Mouse (Mus musculus) heart, postnatal 14 days (tissue): ENCODE measurements around the gene Camkv. TPM values are rescaled to one million over a fixed set of nuclear protein-coding genes. Genes with fewer than 3 reads are reported as not detected.

Experiments used
- DNase-seq, 2 experiments: peaks; one replicate each; pipeline ENCODE4 v3.0.0; 2021 to 2022
- intact Hi-C: fragments of 180-260 bp; cut with DNase I; formaldehyde crosslinking; loops from one replicate; pipeline ENCODE4 v1.15.1; 2025
- long read RNA-seq, 2 experiments: library from polyadenylated mRNA; stranded (forward); transcript quantifications; one replicate each; pipeline ENCODE4 v2.0.0; 2021
- total RNA-seq, 2 experiments: library from RNA; stranded (reverse); gene quantifications; 2 replicates each; pipeline ENCODE4 v1.2.3; 2021

Gene Camkv
- total RNA-seq, result under 1 TPM in 1 of 2 experiments, not detected in 1; 0.27 TPM
- long read RNA-seq, experiment 1, result 0 reads
- long read RNA-seq, experiment 2, result 0 reads

DNA sequence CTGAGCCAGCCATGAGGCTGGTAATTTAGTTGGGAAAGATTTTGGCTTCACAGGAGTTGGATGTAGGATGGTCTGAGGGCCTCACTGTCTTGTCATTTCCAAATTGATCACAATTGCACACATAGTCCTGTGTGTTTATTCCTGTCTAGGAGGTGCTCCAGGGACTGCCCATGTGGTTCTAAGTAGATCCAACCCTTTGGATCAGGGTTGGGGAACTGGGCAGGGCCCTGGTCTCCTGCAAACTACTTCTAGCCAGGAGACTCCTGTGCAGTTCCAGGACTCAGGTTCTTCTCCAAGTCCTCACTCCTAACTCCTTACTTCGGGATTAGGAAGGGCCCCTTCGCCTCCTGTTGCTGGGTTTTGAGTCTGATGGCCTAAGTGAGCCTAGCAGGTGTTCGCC, at the start of gene Camkv:
Gene Camkv, plus strand, starts transcription at position 301 of the 400 bp plus-strand sequence.
- intact Hi-C loops, result no loop called here
- no peak for DNase-seq

DNA sequence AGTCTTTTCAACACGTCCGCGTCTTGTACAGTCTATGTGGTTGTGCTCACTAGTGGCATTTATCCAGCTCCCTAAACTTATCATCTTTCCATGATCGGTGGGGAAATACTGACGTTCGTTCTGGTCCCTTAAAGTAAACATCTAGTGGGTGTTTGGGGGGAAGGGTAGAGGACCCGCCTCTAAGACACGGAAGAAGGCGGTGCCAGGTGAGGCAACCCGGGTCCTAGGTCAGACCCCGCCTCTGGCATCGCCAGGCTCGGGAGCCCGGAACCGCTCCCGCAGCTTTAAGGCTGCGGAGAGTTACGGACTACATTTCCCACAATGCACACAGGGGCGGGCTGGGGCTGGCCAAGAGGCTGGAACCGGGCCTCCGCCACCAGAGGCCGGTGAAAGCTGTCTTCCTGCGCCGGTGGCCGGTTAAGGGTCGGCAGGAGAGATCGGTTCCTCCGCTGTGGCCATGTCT, 47.6 kb upstream of the Camkv start, which contains the start of gene Mon1a:
Gene Mon1a, plus strand, starts transcription at position 348 of the 463 bp plus-strand sequence.
- intact Hi-C loops, result no loop called here
- peak; percentile 85 to 86 for DNase-seq

DNA sequence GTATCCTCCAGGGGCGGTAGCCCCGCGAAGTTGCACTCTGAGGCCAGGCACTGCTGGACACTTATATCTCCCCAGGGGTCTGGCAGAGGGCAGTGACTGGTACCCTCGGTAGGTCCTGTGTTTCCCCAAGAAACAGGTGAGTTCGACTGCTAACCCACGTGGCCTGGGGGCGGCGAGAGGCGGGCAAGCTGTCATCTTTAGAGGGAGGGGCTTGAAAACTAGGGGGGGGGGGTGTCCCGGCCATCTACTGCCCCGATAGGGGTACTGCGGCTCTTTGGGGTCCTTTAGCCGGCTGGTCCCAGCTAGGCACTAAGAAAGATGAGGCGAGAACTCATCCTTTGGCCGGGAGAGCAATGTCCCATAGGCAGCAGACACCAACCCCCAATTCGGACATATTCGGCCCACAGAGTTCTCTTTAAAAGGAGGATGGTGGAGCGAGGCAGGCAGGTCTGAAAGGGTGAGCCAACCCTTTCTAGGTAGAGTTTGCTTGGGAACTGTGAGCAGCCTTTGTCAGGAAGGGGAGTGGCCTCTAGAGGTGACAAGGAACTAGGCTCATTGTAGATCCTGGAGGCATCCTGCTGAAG, 47.1 kb upstream of the Camkv start:
- no peak for DNase-seq
- intact Hi-C loops, result no loop called here

DNA sequence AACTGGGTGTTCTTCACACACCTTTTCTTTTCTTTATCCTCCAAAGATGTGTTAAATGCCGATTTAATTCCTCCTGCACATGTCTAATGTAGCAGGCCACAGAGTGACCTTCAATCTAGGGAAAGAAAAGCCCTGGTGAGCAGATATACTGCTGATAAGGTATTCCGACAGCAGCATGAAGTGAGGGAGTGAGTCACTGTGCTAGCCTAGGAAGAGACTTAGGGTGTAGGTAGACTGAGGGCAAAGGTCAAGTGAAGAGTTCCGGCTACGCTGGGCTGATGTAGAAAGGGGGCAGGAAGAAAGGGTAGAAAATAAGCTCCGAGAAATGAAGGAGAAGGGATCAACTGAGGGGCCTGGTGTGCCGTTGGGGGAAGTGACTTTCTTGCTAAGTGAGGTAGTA, 45.2 kb upstream of the Camkv start:
- intact Hi-C loops, result no loop called here
- DNase-seq, result no peak

DNA sequence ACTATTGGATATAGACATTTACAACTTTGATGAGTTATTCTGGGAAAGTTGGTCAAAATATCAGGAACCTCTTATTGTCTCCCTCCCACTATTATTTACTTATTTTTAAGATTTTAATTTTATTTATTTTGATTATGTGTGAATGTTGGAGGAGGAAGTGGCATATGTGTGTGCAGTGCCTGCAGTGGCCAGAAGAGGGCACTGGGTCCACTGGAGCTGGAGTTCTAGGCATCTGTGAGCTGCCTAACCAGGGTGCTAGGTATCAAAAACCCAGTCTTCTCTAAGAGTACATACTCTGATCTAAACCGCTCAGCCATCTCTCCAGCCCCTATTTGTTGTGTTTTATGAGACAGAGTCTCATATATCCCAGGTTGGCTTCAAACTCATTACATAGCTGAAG, 44.5 kb upstream of the Camkv start:
- DNase-seq, result no peak
- intact Hi-C loops, result no loop called here

DNA sequence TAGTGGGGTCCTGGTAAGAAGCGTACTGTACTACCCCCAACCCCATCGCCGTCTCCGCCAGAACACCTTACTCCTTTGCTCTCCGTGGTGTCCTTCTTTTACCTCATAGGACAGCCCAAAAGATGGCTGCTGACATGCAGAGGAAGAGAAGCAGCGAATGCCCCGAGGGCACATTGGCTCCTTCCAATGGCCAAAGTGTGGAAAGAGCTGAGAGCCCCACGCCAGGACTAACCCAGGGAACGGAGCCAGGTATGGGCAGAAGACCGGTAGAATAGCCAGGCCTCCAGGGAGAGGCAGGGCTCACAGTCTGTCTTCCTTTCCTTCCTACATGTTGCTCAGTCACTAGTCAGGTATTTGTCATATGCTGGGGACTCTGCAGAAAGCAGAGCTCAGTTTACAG, 36.9 kb upstream of the Camkv start:
- DNase-seq, result no peak
- intact Hi-C loops, result no loop called here

DNA sequence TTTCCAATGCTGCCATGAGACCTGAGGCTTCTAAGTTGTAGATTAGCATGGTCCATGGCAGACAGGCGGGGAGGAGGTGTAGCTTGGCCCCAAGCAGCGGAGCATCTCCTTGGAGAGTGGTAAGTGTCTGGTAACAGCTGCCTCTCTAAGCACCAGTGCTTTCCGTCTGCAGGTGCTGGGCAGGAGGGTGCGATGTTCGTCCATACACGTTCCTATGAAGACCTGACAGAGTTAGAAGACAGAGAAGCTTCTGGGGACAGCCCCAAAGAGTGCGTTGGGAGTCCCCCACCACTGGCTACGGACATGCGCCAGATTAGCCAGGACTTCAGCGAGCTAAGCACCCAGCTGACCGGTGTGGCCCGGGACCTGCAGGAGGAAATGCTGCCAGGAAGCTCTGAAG, 35.6 kb upstream of the Camkv start:
- intact Hi-C loops, result loop anchor here (5.0 to 10.0 kb wide), 2 partner anchors 152 to 395 kb away; partner anchors contain the start of genes Amigo3, Amt and Nicn1
- no peak for DNase-seq

DNA sequence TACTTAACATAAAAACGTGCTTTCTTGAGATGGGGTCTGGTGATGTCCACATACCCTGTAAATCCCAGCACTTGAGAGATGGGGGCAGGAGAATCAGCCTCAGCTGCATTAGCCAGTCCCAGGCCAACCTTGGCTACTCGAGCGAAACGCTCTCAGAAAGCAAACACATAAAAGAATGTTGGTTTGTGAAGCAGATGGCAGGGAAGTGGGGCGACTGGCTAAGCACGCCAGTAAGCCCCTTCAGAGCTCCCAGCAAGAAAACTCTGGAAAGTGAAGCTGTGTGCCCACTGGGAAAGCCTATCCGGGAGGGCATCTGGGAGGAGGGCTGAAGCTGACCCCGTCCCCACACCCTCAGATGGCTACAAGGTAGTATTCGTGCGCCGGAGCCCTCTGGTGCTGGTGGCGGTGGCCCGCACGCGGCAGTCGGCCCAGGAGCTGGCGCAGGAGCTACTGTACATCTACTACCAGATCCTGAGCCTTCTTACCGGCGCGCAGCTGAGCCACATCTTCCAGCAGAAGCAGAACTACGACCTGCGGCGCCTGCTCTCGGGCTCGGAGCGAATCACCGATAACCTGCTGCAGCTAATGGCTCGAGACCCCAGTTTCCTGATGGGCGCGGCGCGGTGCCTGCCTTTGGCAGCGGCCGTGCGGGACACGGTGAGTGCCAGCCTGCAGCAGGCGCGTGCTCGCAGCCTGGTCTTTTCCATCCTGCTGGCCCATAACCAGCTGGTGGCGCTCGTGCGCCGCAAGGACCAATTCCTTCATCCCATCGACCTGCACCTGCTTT, 34.4 kb upstream of the Camkv start:
- DNase-seq, result peak; percentile 26 to 41

DNA sequence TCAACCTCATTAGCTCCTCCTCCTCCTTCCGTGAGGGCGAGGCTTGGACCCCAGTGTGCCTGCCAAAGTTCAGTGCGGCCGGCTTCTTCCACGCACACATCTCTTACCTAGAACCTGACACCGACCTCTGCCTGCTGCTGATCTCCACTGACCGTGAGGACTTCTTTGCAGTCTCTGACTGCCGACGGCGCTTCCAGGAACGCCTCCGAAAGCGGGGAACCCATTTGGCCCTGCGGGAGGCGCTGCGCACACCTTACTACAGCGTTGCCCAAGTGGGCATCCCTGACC, 33.9 kb upstream of the Camkv start:
- intact Hi-C loops, result loop anchor here (5.0 to 10.0 kb wide), 2 partner anchors 151 to 393 kb away; partner anchors contain the start of genes Amigo3, Amt and Nicn1

More for the DNA sequence above, 34.4 kb upstream of the Camkv start:
- intact Hi-C loops, result loop anchor here (5.0 to 10.0 kb wide), 2 partner anchors 151 to 394 kb away; partner anchors contain the start of genes Amigo3, Amt and Nicn1

DNA sequence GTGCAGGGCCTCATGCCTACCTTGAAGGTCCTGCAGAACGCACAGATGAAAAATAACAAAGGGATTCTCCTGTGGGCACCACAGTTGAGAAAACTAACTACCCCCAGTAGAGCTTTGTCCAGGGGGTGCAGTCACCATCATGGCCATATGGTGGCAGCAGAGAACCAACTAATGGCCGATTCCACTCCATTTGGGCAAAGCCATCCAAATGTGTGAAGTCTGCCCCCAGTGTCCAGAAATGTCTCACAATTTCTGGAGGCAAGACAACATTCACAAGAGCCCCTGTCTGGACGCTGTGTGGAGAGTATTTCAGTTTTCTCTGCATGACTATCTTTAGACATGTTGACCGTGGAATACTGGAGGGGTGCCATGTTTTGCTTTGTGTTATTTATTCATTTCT, 30.7 kb upstream of the Camkv start:
- peak; percentile 87 to 94 for DNase-seq
- intact Hi-C loops, result loop anchor here (1.0 to 10.0 kb wide), 4 partner anchors 58 to 390 kb away; partner anchors contain the start of genes Amigo3, Amt and Nicn1

More for the DNA sequence above, 33.9 kb upstream of the Camkv start:
- DNase-seq, result no peak

DNA sequence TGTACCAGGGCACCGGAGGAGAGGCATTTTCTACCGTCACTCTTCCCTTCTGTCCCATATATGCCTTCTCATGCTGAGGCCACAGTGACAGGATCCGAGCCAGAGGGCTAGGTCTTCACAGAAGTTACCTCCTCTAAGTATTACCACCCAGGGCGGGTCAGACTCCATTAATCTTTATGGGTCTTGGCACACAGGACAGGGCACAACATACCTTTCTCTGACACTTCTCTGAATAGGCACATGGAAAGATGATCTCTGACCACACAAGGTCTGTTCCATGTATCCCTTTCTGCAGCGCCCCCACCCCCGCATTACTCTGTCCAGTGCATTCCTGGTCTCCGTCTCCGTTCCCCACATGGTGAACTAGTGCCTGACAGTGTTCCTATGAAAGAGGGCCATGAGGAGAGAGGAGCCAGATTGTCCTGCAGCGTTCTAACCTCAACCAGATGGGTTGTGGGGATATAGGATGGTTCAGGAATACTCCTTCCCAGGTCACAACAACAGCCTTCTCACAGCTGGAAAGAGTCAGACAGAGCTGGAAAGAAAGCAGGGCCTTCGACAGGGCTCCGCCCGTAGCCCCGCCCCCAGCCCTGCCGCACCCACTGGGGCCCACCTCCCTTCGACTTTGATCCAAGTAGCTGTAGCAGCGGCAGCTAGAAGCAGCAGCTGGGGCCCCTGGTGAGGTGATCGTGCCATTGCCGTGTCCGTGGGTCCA, 29.1 kb upstream of the Camkv start, which contains the start of gene Mst1r:
Gene Mst1r, plus strand, starts transcription at position 622 of the 715 bp plus-strand sequence.
- DNase-seq, result peak; percentile 85 to 86
- intact Hi-C loops, result loop anchor here (2.0 to 10.0 kb wide), 2 partner anchors 44 to 388 kb away; partner anchors contain the start of genes Amt, Nicn1 and Traip

DNA sequence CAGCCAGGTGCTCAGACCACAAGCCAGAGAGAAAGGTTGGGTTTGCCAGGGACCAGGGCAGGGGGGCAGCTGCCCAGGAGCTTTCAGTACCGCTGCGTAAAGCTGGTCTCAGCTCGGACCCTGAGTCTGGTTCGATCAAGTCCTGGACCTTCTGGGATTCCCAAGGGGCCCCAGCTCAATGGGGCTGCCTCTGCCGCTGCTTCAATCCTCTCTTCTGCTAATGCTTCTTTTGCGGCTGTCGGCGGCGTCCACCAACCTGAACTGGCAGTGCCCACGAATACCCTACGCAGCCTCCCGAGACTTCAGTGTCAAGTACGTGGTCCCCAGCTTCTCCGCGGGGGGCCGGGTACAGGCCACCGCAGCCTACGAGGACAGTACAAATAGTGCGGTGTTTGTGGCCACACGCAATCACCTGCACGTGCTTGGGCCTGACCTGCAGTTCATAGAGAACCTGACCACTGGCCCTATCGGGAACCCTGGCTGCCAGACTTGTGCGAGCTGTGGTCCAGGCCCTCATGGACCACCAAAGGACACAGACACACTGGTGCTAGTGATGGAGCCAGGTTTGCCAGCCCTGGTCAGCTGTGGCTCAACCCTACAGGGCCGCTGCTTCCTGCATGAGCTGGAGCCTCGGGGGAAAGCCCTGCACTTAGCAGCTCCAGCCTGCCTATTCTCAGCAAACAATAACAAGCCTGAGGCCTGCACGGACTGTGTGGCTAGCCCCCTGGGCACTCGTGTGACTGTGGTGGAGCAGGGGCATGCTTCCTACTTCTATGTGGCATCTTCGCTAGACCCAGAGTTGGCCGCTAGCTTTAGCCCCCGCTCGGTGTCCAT, 28.3 kb upstream of the Camkv start:
- intact Hi-C loops, result loop anchor here (2.0 to 10.0 kb wide), 2 partner anchors 44 to 388 kb away; partner anchors contain the start of genes Amt, Nicn1 and Traip
- DNase-seq, result peak in 1 of 2 experiments; percentile 19

DNA sequence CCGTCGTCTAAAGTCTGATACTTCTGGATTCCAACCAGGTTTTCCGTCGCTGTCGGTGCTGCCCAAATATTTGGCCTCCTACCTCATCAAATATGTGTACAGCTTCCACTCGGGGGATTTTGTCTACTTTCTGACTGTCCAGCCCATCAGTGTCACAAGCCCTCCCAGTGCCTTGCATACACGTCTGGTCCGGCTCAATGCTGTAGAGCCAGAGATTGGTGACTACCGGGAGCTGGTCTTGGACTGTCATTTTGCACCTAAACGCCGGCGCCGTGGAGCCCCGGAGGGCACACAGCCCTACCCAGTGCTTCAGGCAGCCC, 27.7 kb upstream of the Camkv start:
- intact Hi-C loops, result loop anchor here (2.0 to 10.0 kb wide), 2 partner anchors 43 to 387 kb away; partner anchors contain the start of genes Amt, Nicn1 and Traip
- peak in 1 of 2 experiments; percentile 19 for DNase-seq

DNA sequence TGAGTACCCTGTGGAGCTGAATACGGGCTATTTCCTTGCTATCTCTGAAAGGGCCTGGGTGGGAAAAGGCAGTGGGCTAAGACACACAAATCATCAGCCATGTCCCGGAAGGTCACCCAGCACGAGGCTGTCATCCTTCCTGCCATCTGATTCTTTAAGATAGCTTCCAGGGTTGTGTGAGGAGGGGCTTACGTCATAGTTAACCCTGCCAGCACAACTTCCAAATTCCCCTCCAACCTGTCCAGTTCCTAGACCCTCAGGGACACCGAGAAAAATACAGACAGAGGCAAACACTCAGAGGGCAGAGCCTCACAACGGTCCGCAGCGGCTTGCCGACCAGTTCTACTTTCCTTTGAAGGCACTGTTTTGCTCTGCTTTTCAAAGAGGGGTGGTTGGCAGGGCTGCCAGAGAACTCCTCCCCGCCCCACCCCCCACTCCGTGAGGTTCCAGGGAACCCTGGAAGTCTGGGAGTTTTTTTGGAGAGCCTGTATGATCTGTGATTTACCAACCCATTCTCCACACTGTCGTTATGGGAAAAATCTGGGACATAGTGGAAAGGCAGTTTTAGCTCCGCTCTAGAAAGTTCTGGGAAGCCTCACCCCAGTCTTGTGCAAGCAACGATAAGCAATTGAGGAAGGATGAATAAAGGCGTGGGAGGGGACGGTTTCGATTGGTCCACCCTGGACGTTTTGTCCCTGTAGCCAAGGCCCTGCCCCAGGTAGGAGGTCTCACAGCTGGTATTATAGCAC, 26.9 kb upstream of the Camkv start:
- intact Hi-C loops, result loop anchor here (10.0 kb wide), 1 partner anchor 386 kb away; the partner anchor contains the start of genes Amt and Nicn1
- DNase-seq, result peak in 1 of 2 experiments; percentile 44

DNA sequence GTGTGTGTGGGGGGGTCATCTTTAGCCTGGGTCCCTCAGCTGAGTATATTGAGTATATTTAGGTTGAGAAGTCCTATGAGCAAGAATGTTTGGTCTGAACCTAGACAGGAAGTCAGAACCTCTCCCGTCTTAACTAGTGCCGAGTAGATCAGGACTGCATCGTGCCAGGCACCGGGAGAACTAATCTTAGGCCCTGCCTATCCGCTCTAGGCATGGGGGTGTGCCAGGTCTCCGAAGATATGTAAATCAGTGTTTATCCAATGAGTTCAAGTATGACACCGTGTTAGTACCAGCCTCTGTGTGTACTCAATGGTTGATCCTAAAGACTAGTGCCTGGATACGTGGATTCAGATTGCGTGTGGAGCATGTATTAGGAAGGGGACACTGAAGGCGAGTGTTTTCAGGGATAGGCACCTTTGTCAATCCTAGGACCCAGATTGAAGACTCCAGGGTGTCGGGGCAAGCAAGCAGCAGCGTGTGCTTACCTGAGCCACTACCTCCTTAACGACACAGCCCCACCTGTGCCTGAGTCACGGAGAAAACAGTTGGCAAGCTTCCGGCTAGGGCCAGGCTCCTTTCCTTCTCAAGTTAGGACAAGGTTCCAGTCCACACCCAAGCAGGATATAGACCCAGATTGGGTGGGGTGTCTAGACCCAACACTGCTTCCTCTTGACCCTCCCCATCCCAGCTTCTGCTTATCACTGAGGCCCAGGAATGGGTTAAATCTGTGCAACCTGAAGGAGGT, 25.3 kb upstream of the Camkv start:
- intact Hi-C loops, result no loop called here
- no peak for DNase-seq

DNA sequence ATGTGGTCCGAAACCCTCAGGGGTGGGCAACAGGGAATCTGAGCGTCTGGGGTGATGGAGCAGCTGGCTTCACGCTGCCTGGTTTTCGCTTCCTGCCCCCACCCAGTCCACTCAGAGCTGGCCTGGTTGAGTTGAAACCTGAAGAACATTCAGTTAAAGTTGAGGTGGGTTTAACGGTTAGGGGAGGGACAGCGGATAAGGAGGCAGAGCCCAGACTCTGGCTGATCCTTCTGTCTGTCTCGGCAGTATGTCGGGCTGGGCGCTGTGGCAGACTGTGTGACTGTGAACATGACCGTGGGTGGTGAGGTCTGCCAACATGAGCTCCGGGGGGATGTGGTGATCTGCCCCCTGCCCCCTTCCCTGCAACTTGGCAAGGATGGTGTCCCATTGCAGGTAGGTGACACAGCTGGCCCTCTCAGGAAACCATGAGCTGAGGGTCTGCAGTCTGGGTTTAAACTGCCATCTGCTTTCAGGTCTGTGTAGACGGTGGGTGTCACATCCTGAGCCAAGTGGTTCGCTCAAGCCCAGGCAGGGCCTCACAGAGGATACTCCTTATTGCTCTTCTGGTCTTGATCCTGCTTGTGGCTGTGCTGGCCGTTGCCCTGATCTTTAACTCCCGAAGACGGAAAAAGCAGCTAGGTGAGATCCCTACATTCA, 20.6 kb upstream of the Camkv start:
- intact Hi-C loops, result no loop called here
- no peak for DNase-seq

DNA sequence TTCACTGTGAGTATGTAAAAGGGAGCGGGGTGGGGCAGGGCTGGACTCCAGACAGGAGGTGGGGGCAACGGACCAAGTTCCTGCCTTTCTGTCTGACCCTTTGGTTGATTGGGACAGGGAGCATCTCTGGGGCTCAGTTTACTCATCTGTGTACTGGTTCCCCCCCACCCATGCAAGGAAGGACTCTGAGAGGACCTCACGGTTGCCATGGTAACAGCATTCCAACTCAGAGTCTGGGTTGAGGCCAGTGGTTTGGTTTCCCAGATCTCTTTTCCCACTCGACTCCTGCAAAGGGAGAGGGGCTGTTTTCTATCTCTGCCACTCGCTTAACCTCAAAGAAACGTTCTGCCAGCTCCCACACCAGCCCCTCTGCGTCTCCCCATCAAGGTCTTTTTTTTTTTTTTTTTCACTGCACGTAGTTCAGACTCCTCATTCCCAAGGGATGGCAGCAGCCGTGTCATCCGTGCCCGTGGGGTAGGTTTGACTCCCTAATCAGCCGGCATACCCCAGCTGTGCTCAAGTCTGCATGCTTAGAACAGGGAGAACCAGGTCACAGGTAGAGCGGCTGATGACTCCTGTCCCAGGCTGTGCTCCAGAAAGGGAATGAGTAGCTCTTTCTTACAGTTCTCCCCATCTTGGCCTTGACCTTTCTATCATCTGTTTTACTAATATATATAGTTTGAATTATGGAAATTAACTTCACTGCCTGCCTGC, 17.4 kb upstream of the Camkv start:
- no peak for DNase-seq
- intact Hi-C loops, result no loop called here
